Mouse (Mus musculus) intestine, embryonic 14.5 days (tissue): ENCODE results near the gene S1pr5. TPM values are rescaled to one million over a fixed set of nuclear protein-coding genes. Genes with fewer than 3 reads are reported as not detected.

Experiments used
- ATAC-seq: fragments of 200-750 bp; cut with Nextera tagmentation; replicated peaks from 2 replicates; pipeline ENCODE4 v1.8.0; 2017; ENCODE audit warnings: low read depth, moderate number of reproducible peaks, moderate TSS enrichment, moderate library complexity; ENCODE audit not compliant: low FRiP score, low TSS enrichment
- DNase-seq: peaks from one replicate; pipeline ENCODE4 v3.0.0-alpha.2; 2018; ENCODE audit warnings: low spot score
- H3K27ac ChIP-seq: fragments of 300-500 bp; sonication (generic); 2 replicates; pipeline ENCODE4 v1.5.1; 2014; ENCODE audit warnings: low read depth, mild to moderate bottlenecking, control low read depth
- H3K27me3 ChIP-seq: fragments of 300-500 bp; sonication (generic); replicated peaks from 2 replicates; pipeline ENCODE4 v1.6.1; 2014; ENCODE audit warnings: low read length, control low read depth; ENCODE audit not compliant: control insufficient read depth, insufficient read depth
- H3K36me3 ChIP-seq: fragments of 300-500 bp; sonication (generic); 2 replicates; pipeline ENCODE4 v1.6.1; 2014; ENCODE audit warnings: low read length, control low read depth; ENCODE audit not compliant: control insufficient read depth, insufficient read depth
- H3K4me1 ChIP-seq: fragments of 300-500 bp; sonication (generic); replicated peaks from 2 replicates; pipeline ENCODE4 v1.6.1; 2014; ENCODE audit warnings: low read length, control low read depth, mixed read lengths; ENCODE audit not compliant: control insufficient read depth, insufficient read depth
- H3K4me2 ChIP-seq: fragments of 300-500 bp; sonication (generic); 2 replicates; pipeline ENCODE4 v1.6.1; 2014; ENCODE audit warnings: low read length
- H3K4me3 ChIP-seq: fragments of 300-500 bp; sonication (generic); 2 replicates; pipeline ENCODE4 v1.5.1; 2014; ENCODE audit warnings: low read depth, low read length, control low read depth, mixed read lengths
- H3K9ac ChIP-seq: fragments of 300-500 bp; sonication (generic); 2 replicates; pipeline ENCODE4 v1.6.1; 2014; ENCODE audit warnings: mild to moderate bottlenecking, low read length
- H3K9me3 ChIP-seq: fragments of 300-500 bp; sonication (generic); 2 replicates; pipeline ENCODE4 v1.6.1; 2016; ENCODE audit warnings: low read length, control low read depth; ENCODE audit not compliant: control insufficient read depth
- WGBS: fragments of 180-500 bp; shearing (Covaris S2); extraction: QIAGEN DNeasy Blood & Tissue Kit; methylation state at CpG from one replicate; pipeline ENCODE4 v1.1.7; 2014; 5-methylcytosine and 5-hydroxymethylcytosine counted together
- polyA plus RNA-seq: library from polyadenylated mRNA; unstranded; fragments of >200 nt; fragmentation: Nextera tagmentation; extraction: Ambion mirVana; gene quantifications from 2 replicates; pipeline ENCODE4 v1.2.1, GENCODE M21; 2014

Gene S1pr5
- polyA plus RNA-seq, 1 experiment from 2014 or later, result 0.07 TPM

- no peak overlapping the region for H3K4me2 ChIP-seq
- no peak for ATAC-seq
- DNase-seq, result no peak
- H3K9me3 ChIP-seq, result no peaks in the 10 kb centered on the region
- 50% methylated on average over 7 of the region's 7 CpGs for WGBS
- H3K9ac ChIP-seq, result no peak overlapping the region
- no peaks in the 10 kb centered on the region for H3K4me1 ChIP-seq
- H3K36me3 ChIP-seq, result 0 out of 2 replicates have a peak, but pooled peaks cover 6% of the 10 kb centered on the region
- H3K27me3 ChIP-seq, result no peaks in the 10 kb centered on the region
- H3K4me3 ChIP-seq, result no peak overlapping the region
- no peak overlapping the region for H3K27ac ChIP-seq
Observed at GRCm38 (mm10) chr9:21213617-21214190, 34.5 kb downstream of the S1pr5 start.

- no peak overlapping the region for H3K4me3 ChIP-seq
- 79% methylated on average over 7 of the region's 7 CpGs for WGBS
- no peak for ATAC-seq
Observed at GRCm38 (mm10) chr9:21211624-21212023, 36.6 kb downstream of the S1pr5 start.

DNA sequence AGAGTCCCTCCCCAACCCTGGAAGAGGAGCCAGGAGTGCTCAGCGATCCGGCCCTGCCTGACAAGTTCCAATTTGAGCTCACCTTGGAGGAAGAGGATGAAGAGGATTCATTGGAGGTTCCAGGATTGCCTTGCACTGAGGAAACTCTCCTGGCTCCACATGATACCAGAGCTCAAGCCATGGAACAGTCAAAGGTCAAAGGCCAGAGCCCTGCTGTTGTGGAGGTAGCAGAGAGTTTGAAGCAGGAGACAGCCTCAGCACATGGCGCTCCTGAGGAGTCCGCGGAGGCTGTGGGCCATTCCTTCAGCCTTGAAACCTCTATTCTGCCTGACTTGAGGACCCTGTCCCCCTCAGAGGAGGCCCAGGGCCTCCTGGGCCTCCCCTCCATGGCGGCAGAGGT, 37.4 kb downstream of the S1pr5 start:
- Histone ChIP-seq H3K4me2 (no peak overlapping the region), H3K27ac (no peak overlapping the region), H3K36me3 (0 out of 2 replicates have a peak, but pooled peaks cover 6% of the 10 kb centered on the region), H3K27me3 (no peaks in the 10 kb centered on the region), H3K4me3 (no peak overlapping the region), H3K9ac (no peak overlapping the region), H3K9me3 (no peaks in the 10 kb centered on the region), H3K4me1 (no peaks in the 10 kb centered on the region)
- WGBS, result 71% methylated on average over 6 of the region's 6 CpGs
- ATAC-seq (no peak), DNase-seq (no peak)

More at GRCm38 (mm10) chr9:21211624-21212023, 36.6 kb downstream of the S1pr5 start:
- H3K36me3 ChIP-seq, result 0 out of 2 replicates have a peak, but pooled peaks cover 6% of the 10 kb centered on the region
- H3K9ac ChIP-seq, result no peak overlapping the region
- H3K4me1 ChIP-seq, result no peaks in the 10 kb centered on the region
- H3K9me3 ChIP-seq, result no peaks in the 10 kb centered on the region
- H3K27ac ChIP-seq, result no peak overlapping the region
- no peak overlapping the region for H3K4me2 ChIP-seq
- DNase-seq, result no peak
- H3K27me3 ChIP-seq, result no peaks in the 10 kb centered on the region

DNA sequence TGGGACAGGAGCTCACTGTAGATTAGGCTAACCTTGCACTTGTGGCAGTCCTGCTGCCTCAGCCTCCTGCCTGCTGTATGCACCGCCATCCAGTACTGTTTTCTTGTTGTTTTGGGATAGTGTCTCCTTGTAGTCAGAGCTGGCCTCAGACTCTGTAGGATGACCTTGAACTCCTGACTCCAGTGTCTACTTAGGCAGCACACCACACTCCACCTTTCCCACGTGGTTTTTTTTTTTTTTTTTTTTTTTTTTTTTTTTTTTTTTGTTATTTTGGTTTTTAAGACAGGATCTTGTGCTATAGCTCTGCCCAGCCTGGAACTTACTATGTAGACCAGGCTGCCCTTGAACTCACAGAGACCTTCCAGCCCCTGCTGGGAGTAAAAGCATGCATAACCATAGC, 39.6 kb downstream of the S1pr5 start:
- ATAC-seq, result no peak
- WGBS, result 100% methylated on average over 1 of the region's 2 CpGs
- Histone ChIP-seq H3K9me3 (no peaks in the 10 kb centered on the region), H3K4me3 (no peak overlapping the region), H3K9ac (no peak overlapping the region), H3K27me3 (no peaks in the 10 kb centered on the region), H3K27ac (no peak overlapping the region), H3K36me3 (0 out of 2 replicates have a peak, but pooled peaks cover 6% of the 10 kb centered on the region), H3K4me1 (0 out of 2 replicates have a peak, but pooled peaks cover 3% of the 10 kb centered on the region), H3K4me2 (no peak overlapping the region)
- no peak for DNase-seq

- no peak for DNase-seq
- ATAC-seq, result no peak
- H3K9me3 ChIP-seq, result no peaks in the 10 kb centered on the region
- H3K27me3 ChIP-seq, result no peaks in the 10 kb centered on the region
- H3K4me2 ChIP-seq, result no peak overlapping the region
- H3K27ac ChIP-seq, result no peak overlapping the region
- 0 out of 2 replicates have a peak, but pooled peaks cover 3% of the 10 kb centered on the region for H3K4me1 ChIP-seq
- no peak overlapping the region for H3K9ac ChIP-seq
- H3K36me3 ChIP-seq, result 0 out of 2 replicates have a peak, but pooled peaks cover 6% of the 10 kb centered on the region
- no peak overlapping the region for H3K4me3 ChIP-seq
- 86% methylated on average over 6 of the region's 6 CpGs for WGBS
Observed at GRCm38 (mm10) chr9:21206848-21207247, 41.4 kb downstream of the S1pr5 start.

GRCm38 (mm10) chr9:21204528-21205272, 43.5 kb downstream of the S1pr5 start:
- H3K9me3 ChIP-seq, result no peaks in the 10 kb centered on the region
- DNase-seq (peak; percentile 82), ATAC-seq (peak; percentile 66)
- H3K4me2 ChIP-seq, result peak overlapping the region; percentile 63
- H3K4me3 ChIP-seq, result peak overlapping the region; percentile 39
- 0 out of 2 replicates have a peak, but pooled peaks cover 3% of the 10 kb centered on the region for H3K4me1 ChIP-seq
- H3K9ac ChIP-seq, result 0 out of 2 replicates have a peak overlapping the region, but pooled peaks have one; percentile 5
- no peaks in the 10 kb centered on the region for H3K27me3 ChIP-seq
- no peak overlapping the region for H3K27ac ChIP-seq
- WGBS, result 7% methylated on average over 23 of the region's 23 CpGs
- H3K36me3 ChIP-seq, result no peaks in the 10 kb centered on the region

DNA sequence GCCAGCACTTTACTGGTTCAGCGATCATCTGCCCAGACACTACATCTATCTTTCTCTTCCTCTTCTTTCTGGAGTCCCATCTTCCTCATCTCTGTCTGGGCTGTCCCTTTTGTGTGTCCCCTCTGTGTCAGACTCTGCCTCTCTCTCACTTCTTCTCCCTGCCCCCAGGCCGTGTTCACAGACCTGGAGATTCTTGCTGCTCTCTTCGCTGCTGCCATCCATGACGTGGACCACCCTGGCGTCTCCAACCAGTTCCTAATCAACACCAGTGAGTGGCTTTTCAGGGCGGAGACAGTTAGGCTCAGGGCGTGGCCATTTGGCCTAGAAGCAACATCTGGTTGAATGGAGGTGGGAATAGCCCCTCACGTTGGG, 44.1 kb downstream of the S1pr5 start:
- Histone ChIP-seq H3K27me3 (no peaks in the 10 kb centered on the region), H3K36me3 (no peaks in the 10 kb centered on the region), H3K4me3 (no peak overlapping the region), H3K27ac (no peak overlapping the region), H3K9me3 (no peaks in the 10 kb centered on the region), H3K4me2 (no peak overlapping the region), H3K4me1 (0 out of 2 replicates have a peak, but pooled peaks cover 3% of the 10 kb centered on the region), H3K9ac (no peak overlapping the region)
- DNase-seq (no peak), ATAC-seq (no peak; the same call in 1 of the 2 replicates)
- 27% methylated on average over 8 of the region's 8 CpGs for WGBS

DNA sequence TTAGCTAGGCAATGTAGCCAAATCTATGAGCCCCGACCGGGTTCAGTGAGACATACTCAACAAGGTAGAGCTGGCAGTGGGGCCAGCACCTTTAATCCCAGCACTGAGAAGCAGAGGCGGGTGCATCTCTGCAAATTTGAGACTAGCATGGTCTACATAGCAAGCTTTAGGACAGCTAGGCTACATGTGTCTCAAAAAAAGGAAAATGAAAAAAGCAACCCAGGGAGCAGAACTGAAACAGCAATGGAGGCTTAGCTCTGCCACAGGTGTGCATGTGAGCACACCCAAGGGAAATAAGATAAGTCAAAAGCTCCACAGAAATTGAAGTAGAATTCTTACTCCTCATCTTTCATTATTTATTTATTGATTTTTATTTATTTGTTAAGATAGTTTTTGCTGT, 49.3 kb downstream of the S1pr5 start:
- DNase-seq (no peak), ATAC-seq (no peak)
- H3K9ac ChIP-seq, result no peak overlapping the region
- H3K9me3 ChIP-seq, result no peaks in the 10 kb centered on the region
- H3K4me2 ChIP-seq, result no peak overlapping the region
- no peaks in the 10 kb centered on the region for H3K27me3 ChIP-seq
- no peak overlapping the region for H3K4me3 ChIP-seq
- no peak overlapping the region for H3K27ac ChIP-seq
- H3K4me1 ChIP-seq, result no peaks in the 10 kb centered on the region; the same call in 1 of the 2 replicates
- no peaks in the 10 kb centered on the region for H3K36me3 ChIP-seq
- 87% methylated on average over 3 of the region's 3 CpGs for WGBS
